Mouse (Mus musculus): ENCODE results near the gene Fndc11.

Gene Fndc11

DNA sequence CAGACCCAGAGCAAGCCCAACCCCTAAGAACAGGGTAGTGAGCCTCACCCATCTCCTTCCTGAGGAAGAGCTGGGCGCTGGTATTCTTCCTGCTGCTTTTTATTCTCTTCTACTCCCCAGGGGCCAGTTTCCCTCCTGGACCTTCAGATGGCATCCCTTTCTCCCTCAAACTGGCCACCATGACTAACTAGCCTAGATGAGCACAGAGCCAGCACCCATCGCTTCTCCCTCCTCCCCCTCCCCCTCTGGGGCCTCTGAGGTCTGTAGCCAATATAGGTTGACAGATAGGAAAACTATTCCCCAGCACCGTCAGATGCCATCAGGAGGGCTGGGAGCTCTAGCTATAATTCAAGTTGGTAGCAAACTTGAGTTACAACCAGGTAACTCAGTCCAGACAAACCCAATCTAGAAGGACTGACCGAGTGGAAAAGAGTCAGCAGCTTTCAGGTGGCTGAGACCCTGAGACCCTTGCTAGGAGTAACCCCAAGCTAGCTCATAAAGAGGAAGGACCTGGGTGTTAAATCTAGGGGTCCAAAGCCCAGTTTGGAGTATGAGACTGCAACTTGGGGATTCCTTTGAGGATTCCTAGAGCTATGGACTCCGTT, 830 bp upstream of the Fndc11 start:
- no peak for DNase-seq (ENCODE audit: extremely low spot score)

DNA sequence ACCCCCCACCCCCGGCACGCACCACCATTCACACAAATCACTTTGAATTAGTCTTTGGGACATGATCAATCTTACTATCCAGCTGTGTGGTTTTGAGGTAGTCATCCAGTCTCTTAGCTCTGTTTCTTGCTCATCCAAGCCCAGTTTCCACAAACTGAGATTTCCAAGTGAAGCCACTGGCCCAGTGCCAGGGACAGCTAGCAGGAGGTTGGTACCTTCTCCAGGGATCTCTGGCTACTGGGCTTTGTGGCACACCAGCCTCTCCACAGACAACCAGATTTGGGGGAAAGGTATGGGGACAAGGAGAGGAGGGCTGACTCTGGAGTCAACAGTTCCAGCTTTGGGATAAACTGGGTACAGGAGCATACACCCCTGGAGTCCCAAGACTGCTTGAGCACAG, 548 bp downstream of the Fndc11 start:
- DNase-seq (ENCODE audit: extremely low spot score) = no peak

- DNase-seq (ENCODE audit: extremely low spot score) = no peak
Observed at GRCm38 (mm10) chr2:181224994-181225393, 5.2 kb downstream of the Fndc11 start.

DNA sequence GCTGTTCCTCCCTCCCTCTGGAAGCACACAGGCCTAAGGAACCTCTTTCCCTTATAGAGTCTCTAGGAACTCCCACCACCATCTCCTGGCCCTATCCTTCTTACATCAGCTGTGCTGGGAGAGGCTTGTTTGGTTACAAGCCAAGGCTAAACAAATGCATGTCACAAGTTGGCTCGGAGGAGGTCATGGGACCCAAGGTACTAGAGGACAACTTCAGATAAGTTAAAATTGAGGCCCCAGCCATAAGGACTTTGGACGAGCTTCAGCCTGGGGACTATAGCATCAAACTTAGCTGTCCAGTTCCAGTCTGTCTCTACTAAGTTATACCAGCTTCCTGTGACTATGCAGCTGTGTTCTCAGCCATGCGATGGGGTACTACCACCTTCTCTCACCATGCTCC, 7.3 kb downstream of the Fndc11 start:
- no peak for DNase-seq (ENCODE audit: extremely low spot score)

DNA sequence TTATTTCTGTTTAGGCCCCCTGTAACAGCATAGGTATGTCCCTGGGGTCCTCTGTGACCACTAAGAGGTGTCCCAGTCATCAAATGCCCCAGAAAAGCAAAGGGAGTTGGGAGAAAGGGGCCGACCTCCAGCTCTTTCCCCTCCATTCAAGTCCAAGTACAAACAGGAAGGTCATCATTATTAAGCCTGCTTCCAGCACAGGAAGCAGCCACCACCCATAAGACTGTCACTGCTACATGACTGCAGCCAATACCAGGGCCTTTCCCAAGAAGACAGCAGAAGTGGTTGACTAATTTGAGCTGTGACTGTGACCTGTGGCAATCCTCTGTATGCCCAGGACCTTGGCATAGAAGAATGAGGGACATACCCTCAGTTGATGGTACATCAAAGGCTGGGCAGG, 8.5 kb downstream of the Fndc11 start:
- no peak for DNase-seq (ENCODE audit: extremely low spot score)

DNA sequence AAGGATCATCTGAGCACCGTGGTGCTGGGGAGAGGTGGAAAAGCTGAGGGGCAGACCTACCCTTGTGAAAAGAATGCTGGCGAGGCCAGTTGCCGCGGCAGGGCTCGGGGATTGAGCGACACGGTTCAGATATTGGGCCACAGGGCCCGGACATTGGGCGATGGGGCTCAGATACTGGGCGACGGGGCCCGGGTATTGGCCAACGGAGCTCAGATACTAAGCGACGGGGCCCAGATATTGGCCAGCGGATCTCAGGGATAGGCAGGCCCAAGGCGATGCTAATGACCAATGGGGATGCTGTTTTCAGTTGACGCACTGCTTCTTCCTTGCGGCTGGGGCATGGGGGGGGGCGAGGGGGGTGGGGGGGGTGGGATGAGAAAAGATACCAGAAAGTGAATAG, 11.4 kb downstream of the Fndc11 start:
- DNase-seq (ENCODE audit: extremely low spot score) = no peak

DNA sequence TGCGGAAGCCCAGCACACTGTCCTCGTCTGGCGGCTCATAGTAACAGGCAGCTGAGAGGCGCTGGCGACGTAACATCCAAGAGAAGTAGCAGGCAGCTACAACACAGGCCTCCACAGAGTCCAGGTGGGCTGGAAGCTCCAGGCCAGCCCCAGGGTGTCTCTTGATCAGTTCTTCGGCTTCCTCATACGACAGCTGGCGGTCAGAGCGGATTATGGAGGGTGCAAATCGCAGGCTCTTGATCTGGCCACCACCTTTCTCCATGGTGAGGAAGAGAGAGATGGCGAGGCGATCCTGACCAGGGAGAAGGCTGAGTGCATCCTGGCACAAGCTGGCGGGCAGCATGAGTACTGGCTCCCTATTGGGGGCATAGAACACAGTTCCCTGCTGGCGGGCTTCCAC, 13.6 kb downstream of the Fndc11 start:
- DNase-seq (ENCODE audit: extremely low spot score) = no peak

DNA sequence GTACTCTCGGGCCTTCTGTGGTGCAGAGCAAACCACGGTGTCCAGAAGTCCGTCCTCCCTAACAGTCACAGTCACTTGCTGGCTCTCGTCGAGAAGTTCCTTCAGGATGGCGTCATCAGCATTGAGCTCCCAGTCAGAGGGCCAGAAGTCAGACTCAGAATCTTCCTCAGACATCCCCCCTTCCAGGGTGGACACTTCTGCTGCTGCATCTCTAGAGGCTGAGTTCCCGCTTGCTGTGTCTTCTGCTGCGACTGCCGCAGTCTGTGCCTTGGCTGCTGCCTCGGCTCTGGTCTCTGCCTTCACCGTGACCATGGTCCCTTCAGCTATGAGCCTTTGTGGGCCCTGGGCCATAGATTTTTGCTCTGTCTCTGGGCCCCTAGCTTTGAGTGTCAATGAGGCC, 14.9 kb downstream of the Fndc11 start:
- DNase-seq (ENCODE audit: extremely low spot score) = no peak

- no peak for DNase-seq (ENCODE audit: extremely low spot score)
Observed at GRCm38 (mm10) chr2:181235681-181236566, 16.1 kb downstream of the Fndc11 start.

- DNase-seq (ENCODE audit: extremely low spot score) = no peak
Observed at GRCm38 (mm10) chr2:181237251-181238014, 17.6 kb downstream of the Fndc11 start.

DNA sequence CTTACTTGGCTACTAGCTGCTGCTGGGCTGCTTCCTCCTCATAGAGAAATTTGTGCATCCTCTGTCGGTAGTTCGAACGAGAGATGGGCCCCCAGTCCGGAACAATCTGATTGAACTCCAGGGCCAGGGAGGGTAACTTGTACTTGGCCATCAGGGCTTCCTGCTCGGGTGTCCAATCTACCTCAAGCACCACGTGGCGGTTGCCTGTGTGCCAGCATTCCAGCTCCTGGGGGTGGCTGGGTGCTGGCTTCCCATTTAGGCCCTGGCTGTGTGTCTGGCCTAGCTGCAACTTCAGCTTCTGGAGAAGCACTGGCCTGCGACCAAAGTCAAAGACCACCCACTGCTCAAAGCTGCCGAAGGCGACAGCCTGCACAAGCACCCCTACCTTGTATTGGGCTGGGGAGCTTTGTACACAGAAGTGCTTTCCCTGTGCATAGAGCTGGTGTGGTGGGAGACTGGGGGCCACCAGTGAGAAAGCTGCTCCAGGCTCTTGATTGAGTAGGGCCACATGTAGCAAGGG, 18.3 kb downstream of the Fndc11 start:
- DNase-seq (ENCODE audit: extremely low spot score) = no peak

DNA sequence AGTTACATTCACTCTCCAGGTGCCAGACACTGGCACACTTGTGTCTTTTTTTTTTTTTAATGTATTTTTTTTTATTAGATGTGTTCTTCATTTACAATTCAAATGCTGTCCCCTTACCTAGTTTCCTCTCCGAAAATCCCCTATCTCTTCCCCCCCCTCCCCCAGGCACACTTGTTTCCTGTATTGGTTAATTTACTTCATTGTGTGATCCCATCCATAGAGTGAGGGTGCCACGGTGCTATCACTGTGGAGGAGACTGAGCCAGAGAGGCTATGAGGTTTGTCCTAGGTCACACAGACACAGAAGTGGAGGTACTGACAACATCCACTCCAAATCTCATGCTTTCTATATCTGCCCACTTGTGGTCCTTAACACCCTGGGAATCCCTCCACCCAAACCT, 19.0 kb downstream of the Fndc11 start:
- no peak for DNase-seq (ENCODE audit: extremely low spot score)

- no peak for DNase-seq (ENCODE audit: extremely low spot score)
Observed at GRCm38 (mm10) chr2:181239261-181239660, 19.4 kb downstream of the Fndc11 start.

DNA sequence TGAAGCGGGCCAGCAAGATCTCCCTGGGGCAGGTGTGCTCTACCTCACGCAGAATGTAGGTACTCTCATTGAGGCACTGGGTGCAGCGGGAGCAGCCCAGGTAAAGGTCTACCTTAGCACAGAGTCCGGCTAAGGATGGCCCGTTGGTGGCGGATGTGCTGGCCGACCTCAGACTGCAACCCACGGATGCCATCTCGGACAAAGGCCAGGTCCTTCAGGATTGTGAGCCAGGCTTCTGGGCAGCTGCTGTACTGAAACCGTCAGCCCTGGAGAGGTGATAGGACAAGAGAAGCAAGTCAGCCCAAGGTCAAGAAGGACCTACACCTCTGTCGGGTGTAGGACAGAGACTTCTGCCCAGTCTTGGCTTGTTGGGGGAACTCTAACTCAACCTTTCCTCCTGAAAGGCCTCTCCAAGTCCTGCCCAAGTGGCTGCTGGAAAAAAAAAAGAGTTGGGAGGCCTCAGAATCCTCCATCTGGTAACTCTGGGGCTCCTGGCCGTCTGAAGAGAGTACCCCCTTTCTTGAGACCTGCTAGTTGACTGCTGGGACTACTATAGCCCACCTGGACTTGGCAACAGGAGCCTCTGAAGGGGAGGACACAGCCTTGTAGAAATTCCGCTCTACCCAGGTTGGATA, 21.1 kb downstream of the Fndc11 start:
- DNase-seq (ENCODE audit: extremely low spot score) = no peak

DNA sequence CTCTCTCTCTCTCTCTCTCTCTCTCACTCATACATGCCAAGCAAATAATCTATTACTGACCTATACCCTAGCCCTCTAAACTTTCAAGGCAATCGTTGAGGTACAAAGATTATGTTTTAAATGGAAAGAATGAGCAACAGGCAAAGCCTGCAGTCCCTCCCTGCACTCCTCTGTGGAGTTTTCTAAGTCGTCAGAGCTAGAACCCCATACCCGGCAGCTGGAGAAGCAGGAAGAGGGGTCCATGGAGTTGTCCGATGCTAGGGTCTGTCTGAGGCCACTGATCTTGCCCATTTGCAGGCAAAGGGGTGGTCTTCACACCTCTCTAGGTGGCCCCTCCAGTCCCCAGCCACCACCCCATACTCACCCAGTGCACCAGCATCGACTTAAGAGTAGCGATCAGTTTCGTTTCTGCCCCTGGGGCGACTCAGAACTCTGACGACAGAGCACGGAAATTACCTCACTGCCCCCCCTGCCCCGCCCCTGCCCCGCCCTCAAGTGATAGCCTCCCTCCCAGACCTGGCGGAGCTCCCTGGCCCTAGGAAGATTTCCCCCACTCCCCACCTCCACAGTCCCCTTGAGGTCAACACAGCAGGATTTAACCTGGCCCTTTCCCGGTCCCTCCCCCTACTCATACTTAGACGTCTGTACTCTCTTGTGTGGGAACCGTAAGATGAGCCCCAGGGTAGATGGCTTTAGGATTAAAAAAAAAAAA, 21.9 kb downstream of the Fndc11 start, which contains the start of gene Helz2:
TSS of gene Helz2 (minus strand) at position 426 of the 712 bp plus-strand sequence.
- peak; percentile 33 for DNase-seq (ENCODE audit: extremely low spot score)

DNA sequence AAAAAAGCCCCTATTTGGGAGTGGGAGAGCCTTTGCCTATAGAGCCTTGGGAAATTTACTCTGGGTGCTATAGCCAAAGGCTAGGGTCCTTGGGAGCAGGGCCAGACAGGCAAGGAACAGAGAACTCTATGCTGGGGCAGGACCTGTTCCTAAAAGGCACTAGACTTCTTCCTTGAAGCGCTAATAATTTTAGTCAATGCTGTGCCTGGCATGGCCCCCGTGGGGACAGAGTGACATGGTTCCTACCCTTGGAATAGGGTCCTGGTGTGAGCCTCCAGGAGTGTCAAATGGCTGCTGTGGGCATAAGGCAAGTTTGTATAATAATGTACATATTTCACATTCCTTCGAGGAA, 22.5 kb downstream of the Fndc11 start:
- no peak for DNase-seq (ENCODE audit: extremely low spot score)

- no peak for DNase-seq (ENCODE audit: extremely low spot score)
Observed at GRCm38 (mm10) chr2:181243706-181244394, 24.0 kb downstream of the Fndc11 start.

GRCm38 (mm10) chr2:181245031-181245430, 25.2 kb downstream of the Fndc11 start:
- DNase-seq (ENCODE audit: extremely low spot score) = no peak

GRCm38 (mm10) chr2:181249217-181249616, 29.4 kb downstream of the Fndc11 start:
- DNase-seq (ENCODE audit: extremely low spot score) = no peak

GRCm38 (mm10) chr2:181251841-181252240, 32.0 kb downstream of the Fndc11 start:
- no peak for DNase-seq (ENCODE audit: extremely low spot score)

DNA sequence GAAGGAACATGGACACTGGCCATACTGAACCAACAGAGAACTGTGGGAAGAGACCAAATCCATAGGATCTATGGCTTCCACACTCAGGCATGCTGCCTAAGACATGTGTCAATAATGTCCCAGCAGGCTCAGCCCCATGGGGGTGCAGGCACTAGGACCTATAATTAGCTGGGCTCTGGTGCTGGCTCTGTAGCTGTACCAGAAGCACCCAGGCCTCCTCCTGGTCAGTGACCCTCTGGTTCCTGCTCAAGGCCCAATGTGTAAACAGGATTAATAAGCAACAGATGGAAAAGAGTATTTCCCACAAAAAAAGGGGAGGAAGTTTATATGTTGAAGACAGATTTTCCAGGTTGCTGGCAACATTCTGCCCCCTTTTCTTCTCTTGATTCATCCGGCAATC, 33.4 kb downstream of the Fndc11 start:
- DNase-seq (ENCODE audit: extremely low spot score) = no peak

Measured in embryo, embryonic 9.5 days (tissue).